Mouse (Mus musculus) thymus, adult 2 months (tissue): ENCODE results near the gene Akt1. TPM values are rescaled to one million over a fixed set of nuclear protein-coding genes. Genes with fewer than 3 reads are reported as not detected.

Experiments
- DNase-seq: peaks from one replicate; pipeline ENCODE4 v3.0.0; 2021
- H3K27ac ChIP-seq: fragments of 200-500 bp; 2 replicates; pipeline ENCODE4 v1.5.1; 2012; ENCODE audit warnings: low read length, control low read depth; ENCODE audit not compliant: control insufficient read depth, insufficient read depth
- H3K27me3 ChIP-seq: fragments of 200-500 bp; 2 replicates; pipeline ENCODE4 v1.6.1; 2012; ENCODE audit warnings: mild to moderate bottlenecking, low read length, moderate library complexity, mixed read lengths; ENCODE audit not compliant: control insufficient read depth, insufficient read depth
- H3K36me3 ChIP-seq: fragments of 200-500 bp; 2 replicates; pipeline ENCODE4 v1.6.1; 2012; ENCODE audit warnings: mild to moderate bottlenecking, low read length, moderate library complexity; ENCODE audit not compliant: control insufficient read depth, insufficient read depth
- H3K4me1 ChIP-seq: fragments of 200-500 bp; replicated peaks from 2 replicates; pipeline ENCODE4 v1.6.1; 2012; ENCODE audit warnings: low read length; ENCODE audit not compliant: control insufficient read depth, insufficient read depth
- H3K4me3 ChIP-seq: fragments of 200-500 bp; 2 replicates; pipeline ENCODE4 v1.5.1; 2012; ENCODE audit warnings: mild to moderate bottlenecking, low read length, control low read depth, moderate library complexity; ENCODE audit not compliant: control insufficient read depth, insufficient read depth
- CTCF ChIP-seq: fragments of 200-500 bp; IDR thresholded peaks from 2 replicates; pipeline ENCODE4 v1.5.1; 2012; ENCODE audit warnings: mild to moderate bottlenecking, control low read depth, low read length, moderate library complexity, borderline replicate concordance; ENCODE audit not compliant: control insufficient read depth, poor library complexity, insufficient read depth; ENCODE audit errors: extremely low read depth
- POLR2A ChIP-seq: fragments of 200-500 bp; IDR thresholded peaks from 2 replicates; pipeline ENCODE4 v1.6.1; 2012; ENCODE audit warnings: mild to moderate bottlenecking, low read length, control low read depth, moderate library complexity; ENCODE audit not compliant: control insufficient read depth, poor library complexity, insufficient read depth; ENCODE audit errors: extremely low read depth
- WGBS: fragments of 180-500 bp; shearing (Covaris S2); methylation state at CpG from one replicate; pipeline ENCODE4 v1.1.7; 2018; 5-methylcytosine and 5-hydroxymethylcytosine counted together
- polyA plus RNA-seq: library from polyadenylated mRNA; depleted of rRNA; stranded (reverse); fragments of >200 nt; gene quantifications from 2 replicates; pipeline ENCODE4 v1.2.3, GENCODE M21; 2012

Gene Akt1
- polyA plus RNA-seq, 1 experiment = 220 TPM

GRCm38 (mm10) chr12:112693185-112694126 lies 18.8 kb upstream of the Akt1 start:
- Histone ChIP-seq H3K27ac (peak overlapping the region; percentile 25), H3K36me3 (no peaks in the 10 kb centered on the region), H3K27me3 (no peaks in the 10 kb centered on the region), H3K4me3 (peak overlapping the region; percentile 78), H3K4me1 (peaks cover 19% of the 10 kb centered on the region)
- WGBS = under 1% methylated on average over 54 of the region's 54 CpGs
- peak; percentile 93 for DNase-seq
- TF ChIP-seq CTCF (0 out of 2 replicates have a peak, but pooled peaks have one; percentile 37), POLR2A (peak; percentile 90)

- Histone ChIP-seq H3K27ac (no peak overlapping the region), H3K4me1 (peaks cover 15% of the 10 kb centered on the region), H3K36me3 (no peaks in the 10 kb centered on the region), H3K27me3 (no peaks in the 10 kb centered on the region), H3K4me3 (peak overlapping the region; percentile 2; the same call in 1 of the 2 replicates)
- 6% methylated on average over 15 of the region's 15 CpGs for WGBS
- TF ChIP-seq POLR2A (no peak), CTCF (no peak)
- DNase-seq = no peak
Observed at GRCm38 (mm10) chr12:112688458-112688857, 13.8 kb upstream of the Akt1 start.

GRCm38 (mm10) chr12:112683351-112683750 lies 8.7 kb upstream of the Akt1 start:
- DNase-seq = no peak
- H3K27me3 ChIP-seq = peaks cover 4% of the 10 kb centered on the region; the same call in 1 of the 2 replicates
- no peak overlapping the region for H3K4me3 ChIP-seq
- H3K36me3 ChIP-seq = no peaks in the 10 kb centered on the region
- 87% methylated on average over 7 of the region's 7 CpGs for WGBS
- peaks cover 10% of the 10 kb centered on the region for H3K4me1 ChIP-seq
- no peak overlapping the region for H3K27ac ChIP-seq
- no peak for TF ChIP-seq POLR2A

GRCm38 (mm10) chr12:112679027-112679996 lies 4.6 kb upstream of the Akt1 start:
- Histone ChIP-seq H3K4me3 (peak overlapping the region; percentile 93), H3K4me1 (peaks cover 27% of the 10 kb centered on the region), H3K27ac (no peak overlapping the region), H3K36me3 (no peaks in the 10 kb centered on the region), H3K27me3 (peaks cover 4% of the 10 kb centered on the region; the same call in 1 of the 2 replicates)
- TF ChIP-seq CTCF (no peak), POLR2A (no peak)
- 10% methylated on average over 77 of the region's 87 CpGs for WGBS
- DNase-seq = peak; percentile 50

GRCm38 (mm10) chr12:112678555-112679026 lies 3.9 kb upstream of the Akt1 start, which contains the start of gene Zbtb42:
Zbtb42 (plus strand) TSS chr12:112678828.
- Histone ChIP-seq H3K27ac (no peak within 1 kb of the TSS), H3K4me3 (peak within 1 kb of the TSS; percentile 93), H3K27me3 (peaks cover 4% of the 10 kb centered on the region; the same call in 1 of the 2 replicates), H3K36me3 (no peaks in the 10 kb centered on the region), H3K4me1 (peaks cover 29% of the 10 kb centered on the region)
- peak; percentile 41 for DNase-seq
- 3% methylated on average over 60 of the region's 60 CpGs for WGBS
- TF ChIP-seq POLR2A (no peak; the same call in 1 of the 2 replicates), CTCF (peak; percentile 24; the same call in 1 of the 2 replicates)
